Mouse (Mus musculus) midbrain, embryonic 13.5 days (tissue): ENCODE measurements at regions not wholly inside any gene's neighbourhood (a gene's known extent, or its start where the extent isn't known, plus 50 kb on each side); places are given as distances from the start of the nearest gene placed in this dataset.
"Not testable (repeated sequence)": the region's sequence is repeated elsewhere in the genome, so short reads cannot be mapped to it uniquely, and the experiment has no call there.

ENCODE experiments used
- ATAC-seq: fragments of 200-750 bp; cut with Nextera tagmentation; 2 replicates; pipeline ENCODE4 v1.8.0; 2017; ENCODE audit warnings: mild to moderate bottlenecking, moderate TSS enrichment, moderate library complexity
- H3K27ac ChIP-seq: fragments of 300-500 bp; sonication (generic); 2 replicates; pipeline ENCODE4 v1.5.1; 2015; ENCODE audit warnings: inconsistent platforms, mild to moderate bottlenecking, moderate library complexity
- H3K27me3 ChIP-seq: fragments of 300-500 bp; sonication (generic); 2 replicates; pipeline ENCODE4 v1.6.1; 2015; ENCODE audit warnings: mild to moderate bottlenecking, inconsistent platforms
- H3K36me3 ChIP-seq: fragments of 300-500 bp; sonication (generic); 2 replicates; pipeline ENCODE4 v1.6.1; 2015; ENCODE audit warnings: mild to moderate bottlenecking, inconsistent platforms
- H3K4me1 ChIP-seq: fragments of 300-500 bp; sonication (generic); replicated peaks from 2 replicates; pipeline ENCODE4 v1.6.1; 2015; ENCODE audit warnings: inconsistent platforms
- H3K4me2 ChIP-seq: fragments of 300-500 bp; sonication (generic); replicated peaks from 2 replicates; pipeline ENCODE4 v1.6.1; 2015; ENCODE audit warnings: moderate library complexity, mild to moderate bottlenecking, inconsistent platforms
- H3K4me3 ChIP-seq: fragments of 300-500 bp; sonication (generic); replicated peaks from 2 replicates; pipeline ENCODE4 v1.5.1; 2015; ENCODE audit warnings: mild to moderate bottlenecking, inconsistent platforms
- H3K9ac ChIP-seq: fragments of 300-500 bp; sonication (generic); replicated peaks from 2 replicates; pipeline ENCODE4 v1.6.1; 2015; ENCODE audit warnings: mild to moderate bottlenecking, inconsistent platforms
- H3K9me3 ChIP-seq: fragments of 300-500 bp; sonication (generic); 2 replicates; pipeline ENCODE4 v1.6.1; 2016; ENCODE audit warnings: mild to moderate bottlenecking, inconsistent platforms
- WGBS: fragments of 180-500 bp; shearing (Covaris S2); methylation state at CpG from one replicate; pipeline ENCODE4 v1.1.7; 2015; 5-methylcytosine and 5-hydroxymethylcytosine counted together

GRCm38 (mm10) chr3:53792541-53792940 is 52.3 kb upstream of the Gm10985 start:
- Histone ChIP-seq H3K27ac (no peak overlapping the region), H3K9ac (no peak overlapping the region), H3K9me3 (no peaks in the 10 kb centered on the region), H3K36me3 (no peaks in the 10 kb centered on the region), H3K4me2 (no peak overlapping the region), H3K4me1 (no peaks in the 10 kb centered on the region), H3K27me3 (no peaks in the 10 kb centered on the region), H3K4me3 (no peak overlapping the region)
- ATAC-seq: no peak
- 92% methylated on average over 1 of the region's 1 CpGs for WGBS

GRCm38 (mm10) chr3:53789706-53790105 is 55.2 kb upstream of the Gm10985 start:
- H3K4me2 ChIP-seq: no peak overlapping the region
- no peak overlapping the region for H3K9ac ChIP-seq
- no peaks in the 10 kb centered on the region for H3K4me1 ChIP-seq
- no peaks in the 10 kb centered on the region for H3K36me3 ChIP-seq
- ATAC-seq: no peak
- H3K4me3 ChIP-seq: no peak overlapping the region
- no peaks in the 10 kb centered on the region for H3K27me3 ChIP-seq
- H3K9me3 ChIP-seq: no peaks in the 10 kb centered on the region
- no peak overlapping the region for H3K27ac ChIP-seq

- WGBS: 80% methylated on average over 3 of the region's 3 CpGs
- Histone ChIP-seq H3K9ac (no peak overlapping the region), H3K36me3 (no peaks in the 10 kb centered on the region), H3K4me2 (no peak overlapping the region), H3K27me3 (no peaks in the 10 kb centered on the region), H3K4me1 (no peaks in the 10 kb centered on the region), H3K9me3 (no peaks in the 10 kb centered on the region), H3K4me3 (no peak overlapping the region), H3K27ac (no peak overlapping the region)
- no peak for ATAC-seq
Observed at GRCm38 (mm10) chr3:53785201-53785600, 59.7 kb upstream of the Gm10985 start.

- H3K9me3 ChIP-seq: no peaks in the 10 kb centered on the region
- H3K4me1 ChIP-seq: no peaks in the 10 kb centered on the region
- H3K4me2 ChIP-seq: no peak overlapping the region
- H3K4me3 ChIP-seq: no peak overlapping the region
- no peak overlapping the region for H3K27ac ChIP-seq
- ATAC-seq: no peak
- no peaks in the 10 kb centered on the region for H3K27me3 ChIP-seq
- H3K36me3 ChIP-seq: no peaks in the 10 kb centered on the region
- no peak overlapping the region for H3K9ac ChIP-seq
- WGBS: 69% methylated on average over 5 of the region's 5 CpGs
Observed at GRCm38 (mm10) chr3:53776668-53777067, 68.2 kb upstream of the Gm10985 start.

- Histone ChIP-seq H3K9ac (no peak overlapping the region), H3K36me3 (no peaks in the 10 kb centered on the region), H3K27ac (no peak overlapping the region), H3K4me1 (no peaks in the 10 kb centered on the region), H3K4me2 (no peak overlapping the region), H3K9me3 (no peaks in the 10 kb centered on the region), H3K4me3 (no peak overlapping the region), H3K27me3 (no peaks in the 10 kb centered on the region)
- ATAC-seq: no peak
Observed at GRCm38 (mm10) chr3:53767601-53768000, 77.3 kb upstream of the Gm10985 start.

- WGBS: 98% methylated on average over 2 of the region's 2 CpGs
- Histone ChIP-seq H3K27me3 (no peaks in the 10 kb centered on the region), H3K9ac (no peak overlapping the region), H3K27ac (no peak overlapping the region), H3K4me3 (no peak overlapping the region), H3K36me3 (no peaks in the 10 kb centered on the region), H3K4me1 (peaks cover 5% of the 10 kb centered on the region; the same call in 1 of the 2 replicates), H3K9me3 (no peaks in the 10 kb centered on the region), H3K4me2 (no peak overlapping the region)
- no peak for ATAC-seq
Observed at GRCm38 (mm10) chr3:53763981-53764380, 80.9 kb upstream of the Gm10985 start.

- Histone ChIP-seq H3K9ac (no peak overlapping the region), H3K27ac (no peak overlapping the region), H3K4me2 (peak overlapping the region; percentile 23), H3K36me3 (no peaks in the 10 kb centered on the region), H3K27me3 (no peaks in the 10 kb centered on the region), H3K4me1 (peaks cover 5% of the 10 kb centered on the region; the same call in 1 of the 2 replicates), H3K9me3 (no peaks in the 10 kb centered on the region), H3K4me3 (no peak overlapping the region)
- WGBS: 29% methylated on average over 11 of the region's 11 CpGs
- ATAC-seq: no peak
Observed at GRCm38 (mm10) chr3:53761514-53762075, 83.3 kb upstream of the Gm10985 start.

GRCm38 (mm10) chr3:53756115-53756853 is 88.6 kb upstream of the Gm10985 start:
- WGBS: 61% methylated on average over 10 of the region's 10 CpGs
- Histone ChIP-seq H3K27me3 (no peaks in the 10 kb centered on the region), H3K36me3 (no peaks in the 10 kb centered on the region), H3K4me3 (no peak overlapping the region), H3K9ac (no peak overlapping the region), H3K9me3 (no peaks in the 10 kb centered on the region), H3K4me1 (no peaks in the 10 kb centered on the region), H3K27ac (no peak overlapping the region), H3K4me2 (no peak overlapping the region)
- no peak for ATAC-seq

- no peak overlapping the region for H3K9ac ChIP-seq
- WGBS: 79% methylated on average over 4 of the region's 4 CpGs
- no peak overlapping the region for H3K27ac ChIP-seq
- no peak overlapping the region for H3K4me2 ChIP-seq
- no peaks in the 10 kb centered on the region for H3K9me3 ChIP-seq
- no peak overlapping the region for H3K4me3 ChIP-seq
- no peaks in the 10 kb centered on the region for H3K27me3 ChIP-seq
- ATAC-seq: no peak
- H3K4me1 ChIP-seq: peaks cover 3% of the 10 kb centered on the region; the same call in 1 of the 2 replicates
- H3K36me3 ChIP-seq: no peaks in the 10 kb centered on the region
Observed at GRCm38 (mm10) chr3:53737161-53737560, 80.0 kb upstream of the Frem2 start.

GRCm38 (mm10) chr3:53735607-53736006 is 78.5 kb upstream of the Frem2 start:
- not testable (repeated sequence) for H3K9me3 ChIP-seq, H3K4me2 ChIP-seq, H3K27ac ChIP-seq, H3K4me1 ChIP-seq, H3K4me3 ChIP-seq, H3K9ac ChIP-seq, H3K36me3 ChIP-seq, H3K27me3 ChIP-seq
- 0 out of 2 replicates have a peak, but pooled peaks have one; percentile 28 for ATAC-seq
- 87% methylated on average over 3 of the region's 3 CpGs for WGBS

GRCm38 (mm10) chr3:53735147-53735546 is 78.0 kb upstream of the Frem2 start:
- Histone ChIP-seq H3K4me2 (no peak overlapping the region), H3K27me3 (no peaks in the 10 kb centered on the region), H3K9me3 (no peaks in the 10 kb centered on the region), H3K36me3 (no peaks in the 10 kb centered on the region), H3K27ac (no peak overlapping the region), H3K4me1 (peaks cover 9% of the 10 kb centered on the region), H3K9ac (no peak overlapping the region), H3K4me3 (no peak overlapping the region)
- ATAC-seq: peak; percentile 86
- WGBS: 29% methylated on average over 5 of the region's 5 CpGs

GRCm38 (mm10) chr3:53730440-53730839 is 73.3 kb upstream of the Frem2 start:
- no peak overlapping the region for H3K4me2 ChIP-seq
- WGBS: 18% methylated on average over 7 of the region's 7 CpGs
- no peaks in the 10 kb centered on the region for H3K36me3 ChIP-seq
- no peak overlapping the region for H3K27ac ChIP-seq
- H3K9me3 ChIP-seq: 0 out of 2 replicates have a peak, but pooled peaks cover 3% of the 10 kb centered on the region
- no peaks in the 10 kb centered on the region for H3K27me3 ChIP-seq
- H3K4me3 ChIP-seq: no peak overlapping the region
- peaks cover 7% of the 10 kb centered on the region; the same call in 1 of the 2 replicates for H3K4me1 ChIP-seq
- ATAC-seq: no peak
- H3K9ac ChIP-seq: no peak overlapping the region
